Mouse (Mus musculus) limb, embryonic 14.5 days (tissue): ENCODE data around the gene Rsph9. TPM values are rescaled to one million over a fixed set of nuclear protein-coding genes. Genes with fewer than 3 reads are reported as not detected.

ENCODE experiments used
- ATAC-seq: fragments of 200-750 bp; cut with Nextera tagmentation; 2 replicates; pipeline ENCODE4 v1.8.0; 2017; ENCODE audit warnings: low read depth, moderate number of reproducible peaks, moderate TSS enrichment; ENCODE audit not compliant: low FRiP score
- DNase-seq: peaks from one replicate; pipeline ENCODE4 v3.0.0-alpha.2; 2015; ENCODE audit warnings: low spot score
- H3K27ac ChIP-seq: fragments of 300-500 bp; sonication (generic); replicated peaks from 2 replicates; pipeline ENCODE4 v1.5.1; 2014; ENCODE audit warnings: low read depth, mild to moderate bottlenecking, low read length, moderate library complexity, mixed read lengths
- H3K27me3 ChIP-seq: fragments of 300-500 bp; sonication (generic); 2 replicates; pipeline ENCODE4 v1.6.1; 2014; ENCODE audit warnings: low read length, mixed read lengths; ENCODE audit not compliant: control insufficient read depth, insufficient read depth
- H3K36me3 ChIP-seq: fragments of 300-500 bp; sonication (generic); 2 replicates; pipeline ENCODE4 v1.6.1; 2014; ENCODE audit warnings: mild to moderate bottlenecking, low read length, moderate library complexity, mixed read lengths; ENCODE audit not compliant: control insufficient read depth, insufficient read depth
- H3K4me1 ChIP-seq: fragments of 300-500 bp; sonication (generic); 2 replicates; pipeline ENCODE4 v1.6.1; 2014; ENCODE audit warnings: antibody characterized with exemption, low read length, mixed read lengths; ENCODE audit not compliant: control insufficient read depth, insufficient read depth
- H3K4me2 ChIP-seq: fragments of 300-500 bp; sonication (generic); replicated peaks from 2 replicates; pipeline ENCODE4 v1.6.1; 2014; ENCODE audit warnings: low read depth, mild to moderate bottlenecking, low read length, moderate library complexity; ENCODE audit not compliant: severe bottlenecking
- H3K4me3 ChIP-seq: fragments of 300-500 bp; sonication (generic); replicated peaks from 2 replicates; pipeline ENCODE4 v1.5.1; 2014; ENCODE audit warnings: low read length
- H3K9ac ChIP-seq: fragments of 300-500 bp; sonication (generic); 2 replicates; pipeline ENCODE4 v1.6.1; 2014; ENCODE audit warnings: mild to moderate bottlenecking, low read depth, low read length, moderate library complexity; ENCODE audit not compliant: severe bottlenecking
- H3K9me3 ChIP-seq: fragments of 300-500 bp; sonication (generic); 2 replicates; pipeline ENCODE4 v1.6.1; 2016; ENCODE audit warnings: low read length; ENCODE audit not compliant: control insufficient read depth
- POLR2A ChIP-seq: fragments of 200-500 bp; IDR thresholded peaks from 2 replicates; pipeline ENCODE4 v1.8.0; 2012; ENCODE audit warnings: inconsistent platforms, mild to moderate bottlenecking, moderate library complexity, borderline replicate concordance; ENCODE audit not compliant: insufficient read depth, insufficient read length; ENCODE audit errors: extremely low read depth
- WGBS: fragments of 180-500 bp; shearing (Covaris S2); extraction: QIAGEN DNeasy Blood & Tissue Kit; methylation state at CpG from one replicate; pipeline ENCODE4 v1.1.7; 2014; 5-methylcytosine and 5-hydroxymethylcytosine counted together
- polyA plus RNA-seq, 2 experiments: library from polyadenylated mRNA; depleted of rRNA in 1 of 2; stranded (reverse) in 1 of 2; unstranded in 1 of 2; fragments of >200 nt; fragmentation: Nextera tagmentation in 1 of 2; extraction: Ambion mirVana in 1 of 2; gene quantifications; 2 replicates each; pipeline versions ENCODE4 v1.2.1 to v1.2.3; 2012 to 2014

Gene Rsph9
- polyA plus RNA-seq, 2 experiments, result 10.1 to 11.8 TPM

DNA sequence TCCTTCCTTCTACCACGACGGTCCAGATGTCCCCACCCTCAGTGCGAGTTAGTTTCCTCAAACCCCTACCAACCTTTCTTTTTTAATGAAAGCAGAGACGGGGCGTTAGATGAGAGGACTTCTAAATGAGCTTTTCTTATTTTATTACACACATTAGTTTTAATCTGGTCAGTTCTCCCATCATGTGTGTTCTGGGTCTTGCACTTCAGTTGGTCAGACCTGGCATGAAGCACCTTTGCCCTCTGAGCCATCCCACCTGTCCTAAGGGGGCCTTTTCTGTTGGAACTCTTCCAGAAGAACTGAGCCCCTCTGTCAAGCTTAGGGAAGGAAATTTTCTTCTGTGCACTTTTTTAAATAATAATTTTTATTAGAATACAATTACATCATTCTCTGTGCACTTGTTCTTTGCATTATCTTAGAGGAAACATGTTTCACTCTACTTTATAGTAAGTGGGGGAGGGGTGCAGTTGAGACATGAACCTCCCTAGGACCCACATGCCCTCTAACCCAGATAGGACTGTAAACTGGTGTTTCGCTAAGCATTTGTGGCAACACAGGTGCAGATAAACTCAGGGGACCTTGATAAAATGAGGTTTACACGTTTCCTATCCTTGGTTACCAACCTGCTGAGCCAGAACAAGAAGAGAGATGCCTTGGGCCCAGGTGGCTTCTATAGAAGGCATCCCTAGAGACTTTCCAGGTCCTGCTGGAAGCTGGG, 69.5 kb downstream of the Rsph9 start:
- no peak for TF ChIP-seq POLR2A
- Histone ChIP-seq H3K27me3 (no peaks in the 10 kb centered on the region), H3K4me2 (peak overlapping the region; percentile 50), H3K27ac (peak overlapping the region; percentile 52), H3K4me1 (peaks cover 17% of the 10 kb centered on the region), H3K9ac (no peak overlapping the region), H3K9me3 (peaks cover 4% of the 10 kb centered on the region; the same call in 1 of the 2 replicates), H3K36me3 (no peaks in the 10 kb centered on the region), H3K4me3 (peak overlapping the region; percentile 27)
- ATAC-seq, result no peak
- DNase-seq, result no peak
- WGBS, result 25% methylated on average over 7 of the region's 7 CpGs

- peak; percentile 87 for DNase-seq
- Histone ChIP-seq H3K4me2 (peak overlapping the region; percentile 50), H3K9ac (no peak overlapping the region), H3K36me3 (no peaks in the 10 kb centered on the region), H3K9me3 (no peaks in the 10 kb centered on the region; the same call in 1 of the 2 replicates), H3K27ac (peak overlapping the region; percentile 52), H3K27me3 (no peaks in the 10 kb centered on the region), H3K4me1 (peaks cover 17% of the 10 kb centered on the region), H3K4me3 (peak overlapping the region; percentile 27)
- peak; percentile 87 for ATAC-seq
- 9% methylated on average over 23 of the region's 23 CpGs for WGBS
- TF ChIP-seq POLR2A, result no peak
Measured at GRCm38 (mm10) chr17:46073730-46074301, 70.2 kb downstream of the Rsph9 start.

Other genes with a start within 250 kb of the Rsph9 start
- 306 and 353 TPM in 2 replicates for gene Vegfa, start 111.8 kb downstream of the Rsph9 start, polyA plus RNA-seq (2012; rRNA removed)
- 5.3 and 6.0 TPM in 2 replicates for gene Vegfa, start 111.8 kb downstream of the Rsph9 start, polyA plus RNA-seq (2014; fragmentation: Nextera tagmentation; extraction: Ambion mirVana)
- 63.3 and 92.3 TPM in 2 replicates for gene Mrps18a, start 33.2 kb downstream of the Rsph9 start, polyA plus RNA-seq (2012; rRNA removed)
- 121 and 132 TPM in 2 replicates for gene Mrps18a, start 33.2 kb downstream of the Rsph9 start, polyA plus RNA-seq (2014; fragmentation: Nextera tagmentation; extraction: Ambion mirVana)
- gene Mad2l1bp, start 9.3 kb upstream of the Rsph9 start, polyA plus RNA-seq (2012; rRNA removed), result 25.4 and 27.9 TPM in 2 replicates
- 32.1 and 32.7 TPM in 2 replicates for gene Mad2l1bp, start 9.3 kb upstream of the Rsph9 start, polyA plus RNA-seq (2014; fragmentation: Nextera tagmentation; extraction: Ambion mirVana)
- gene Gtpbp2, start 16.8 kb upstream of the Rsph9 start, polyA plus RNA-seq (2012; rRNA removed), result 166 and 177 TPM in 2 replicates
- 29.8 and 38.3 TPM in 2 replicates for gene Gtpbp2, start 16.8 kb upstream of the Rsph9 start, polyA plus RNA-seq (2014; fragmentation: Nextera tagmentation; extraction: Ambion mirVana)
- gene Polh, start 58.4 kb upstream of the Rsph9 start, polyA plus RNA-seq (2012; rRNA removed), result 15.0 and 15.7 TPM in 2 replicates
- 9.2 and 11.7 TPM in 2 replicates for gene Polh, start 58.4 kb upstream of the Rsph9 start, polyA plus RNA-seq (2014; fragmentation: Nextera tagmentation; extraction: Ambion mirVana)
- 49.7 and 52.8 TPM in 2 replicates for gene Xpo5, start 58.6 kb upstream of the Rsph9 start, polyA plus RNA-seq (2012; rRNA removed)
- 45.0 and 48.8 TPM in 2 replicates for gene Xpo5, start 58.6 kb upstream of the Rsph9 start, polyA plus RNA-seq (2014; fragmentation: Nextera tagmentation; extraction: Ambion mirVana)
- 112 and 120 TPM in 2 replicates for gene Polr1c, start 103.8 kb upstream of the Rsph9 start, polyA plus RNA-seq (2012; rRNA removed)
- gene Polr1c, start 103.8 kb upstream of the Rsph9 start, polyA plus RNA-seq (2014; fragmentation: Nextera tagmentation; extraction: Ambion mirVana), result 87.5 and 98.4 TPM in 2 replicates
- 92.5 and 136 TPM in 2 replicates for gene Yipf3, start 103.9 kb upstream of the Rsph9 start, polyA plus RNA-seq (2012; rRNA removed)
- gene Yipf3, start 103.9 kb upstream of the Rsph9 start, polyA plus RNA-seq (2014; fragmentation: Nextera tagmentation; extraction: Ambion mirVana), result 134 and 142 TPM in 2 replicates
- 4.3 and 5.8 TPM in 2 replicates for gene Lrrc73, start 109.3 kb upstream of the Rsph9 start, polyA plus RNA-seq (2012; rRNA removed)
- 1.4 and 2.0 TPM in 2 replicates for gene Lrrc73, start 109.3 kb upstream of the Rsph9 start, polyA plus RNA-seq (2014; fragmentation: Nextera tagmentation; extraction: Ambion mirVana)
- gene Tjap1, start 138.8 kb upstream of the Rsph9 start, polyA plus RNA-seq (2012; rRNA removed), result 117 and 140 TPM in 2 replicates
- 50.6 and 64.7 TPM in 2 replicates for gene Tjap1, start 138.8 kb upstream of the Rsph9 start, polyA plus RNA-seq (2014; fragmentation: Nextera tagmentation; extraction: Ambion mirVana)
- 20.8 and 24.2 TPM in 2 replicates for gene Dlk2, start 153.2 kb upstream of the Rsph9 start, polyA plus RNA-seq (2012; rRNA removed)
- gene Dlk2, start 153.2 kb upstream of the Rsph9 start, polyA plus RNA-seq (2014; fragmentation: Nextera tagmentation; extraction: Ambion mirVana), result 10.1 and 10.3 TPM in 2 replicates
- gene Abcc10, start 184.1 kb upstream of the Rsph9 start, polyA plus RNA-seq (2012; rRNA removed), result 15.5 and 20.9 TPM in 2 replicates
- 5.8 and 7.3 TPM in 2 replicates for gene Abcc10, start 184.1 kb upstream of the Rsph9 start, polyA plus RNA-seq (2014; fragmentation: Nextera tagmentation; extraction: Ambion mirVana)
- 23.0 and 23.7 TPM in 2 replicates for gene Zfp318, start 239.5 kb upstream of the Rsph9 start, polyA plus RNA-seq (2012; rRNA removed)
- 18.4 and 22.7 TPM in 2 replicates for gene Zfp318, start 239.5 kb upstream of the Rsph9 start, polyA plus RNA-seq (2014; fragmentation: Nextera tagmentation; extraction: Ambion mirVana)